Mouse (Mus musculus): ENCODE data around the gene Slco6d1. TPM values are rescaled to one million over a fixed set of nuclear protein-coding genes. Genes with fewer than 3 reads are reported as not detected.

Gene Slco6d1
- polyA plus RNA-seq (2012; rRNA removed): not detected in 2 replicates

GRCm38 (mm10) chr1:98420824-98421223 lies at the start of gene Slco6d1:
Slco6d1 (plus strand) TSS chr1:98421124.

